Mouse (Mus musculus) liver, postnatal 0 days (tissue): ENCODE measurements around the gene Slc11a1. TPM values are rescaled to one million over a fixed set of nuclear protein-coding genes. Genes with fewer than 3 reads are reported as not detected.

ENCODE experiments used
- ATAC-seq: fragments of 200-750 bp; cut with Nextera tagmentation; 2 replicates; pipeline ENCODE4 v1.8.0; 2017; ENCODE audit warnings: mild to moderate bottlenecking, moderate library complexity
- DNase-seq: peaks from one replicate; pipeline ENCODE4 v3.0.0-alpha.2; 2016
- H3K27ac ChIP-seq: fragments of 300-500 bp; sonication (generic); 2 replicates; pipeline ENCODE4 v1.5.1; 2014; ENCODE audit warnings: antibody characterized with exemption, moderate library complexity, mild to moderate bottlenecking, low read depth
- H3K27me3 ChIP-seq: fragments of 300-500 bp; sonication (generic); 2 replicates; pipeline ENCODE4 v1.6.1; 2014; ENCODE audit warnings: low read length, control low read depth, mixed read lengths; ENCODE audit not compliant: insufficient read depth
- H3K36me3 ChIP-seq: fragments of 300-500 bp; sonication (generic); replicated peaks from 2 replicates; pipeline ENCODE4 v1.6.1; 2014; ENCODE audit warnings: mild to moderate bottlenecking, control low read depth, low read length, moderate library complexity, mixed read lengths; ENCODE audit not compliant: insufficient read depth
- H3K4me1 ChIP-seq: fragments of 300-500 bp; sonication (generic); 2 replicates; pipeline ENCODE4 v1.6.1; 2014; ENCODE audit warnings: antibody characterized with exemption, mild to moderate bottlenecking, control low read depth; ENCODE audit not compliant: insufficient read depth
- H3K4me2 ChIP-seq: fragments of 300-500 bp; sonication (generic); 2 replicates; pipeline ENCODE4 v1.6.1; 2014; ENCODE audit warnings: low read depth, mild to moderate bottlenecking, low read length, moderate library complexity, mixed read lengths
- H3K4me3 ChIP-seq: fragments of 300-500 bp; sonication (generic); 2 replicates; pipeline ENCODE4 v1.5.1; 2014; ENCODE audit warnings: low read depth, low read length
- H3K9ac ChIP-seq: fragments of 300-500 bp; sonication (generic); replicated peaks from 2 replicates; pipeline ENCODE4 v1.6.1; 2014; ENCODE audit warnings: mild to moderate bottlenecking, moderate library complexity
- H3K9me3 ChIP-seq: fragments of 300-500 bp; sonication (generic); 2 replicates; pipeline ENCODE4 v1.6.1; 2016; ENCODE audit warnings: mild to moderate bottlenecking, control low read depth, low read length, mixed read lengths
- CTCF ChIP-seq: sonication (generic); IDR thresholded peaks from 2 replicates; pipeline ENCODE4 v1.5.1; 2016; ENCODE audit warnings: antibody characterized with exemption, low read depth
- EP300 ChIP-seq: IDR thresholded peaks from 2 replicates; pipeline ENCODE4 v1.6.1; 2016; ENCODE audit warnings: antibody characterized with exemption, low read depth, mild to moderate bottlenecking
- WGBS: fragments of 180-500 bp; shearing (Covaris S2); extraction: QIAGEN DNeasy Blood & Tissue Kit; methylation state at CpG from one replicate; pipeline ENCODE4 v1.1.7; 2014; ENCODE audit not compliant: insufficient replicate concordance; 5-methylcytosine and 5-hydroxymethylcytosine counted together
- microRNA counts: library from miRNA; unstranded; fragments of <30 nt; microRNA quantifications from one replicate; lab custom pipeline; 2015
- microRNA-seq: library from miRNA; unstranded; fragments of <30 nt; microRNA quantifications from one replicate; pipeline ENCODE4, GENCODE M21; 2016
- polyA plus RNA-seq: library from polyadenylated mRNA; unstranded; fragments of >200 nt; fragmentation: Nextera tagmentation; extraction: Ambion mirVana; gene quantifications from 2 replicates; pipeline ENCODE4 v1.2.1, GENCODE M21; 2015

Slc11a1 gene
- polyA plus RNA-seq, 1 experiment from 2014 or later: 15.1 TPM

DNA sequence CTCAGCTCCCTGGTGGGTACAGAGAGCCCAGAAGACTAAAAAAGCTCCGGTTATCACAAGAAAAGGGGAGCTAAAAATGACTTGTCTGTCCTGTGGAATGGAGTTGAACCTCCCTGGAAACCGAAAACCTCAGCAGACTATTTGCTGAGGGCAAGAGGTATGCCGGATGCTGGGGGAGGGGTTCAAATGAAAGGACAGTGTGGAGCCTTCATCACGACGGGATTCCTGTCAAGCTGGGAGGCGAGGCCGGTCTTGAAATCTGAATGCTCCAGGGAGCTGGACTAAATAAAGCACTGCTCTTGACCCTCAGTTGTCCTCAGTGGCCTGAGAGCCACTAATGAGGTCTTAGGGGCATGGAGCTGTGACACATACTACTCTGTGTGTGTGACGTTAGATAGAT, 48.2 kb downstream of the Slc11a1 start:
- H3K27ac ChIP-seq: no peak overlapping the region
- no peaks in the 10 kb centered on the region for H3K9me3 ChIP-seq
- H3K4me3 ChIP-seq: no peak overlapping the region
- no peak for TF ChIP-seq EP300
- TF ChIP-seq CTCF: no peak
- WGBS: 62% methylated on average over 8 of the region's 8 CpGs
- no peak overlapping the region for H3K4me2 ChIP-seq
- no peaks in the 10 kb centered on the region for H3K36me3 ChIP-seq
- no peaks in the 10 kb centered on the region for H3K27me3 ChIP-seq
- ATAC-seq: no peak
- H3K4me1 ChIP-seq: no peaks in the 10 kb centered on the region
- H3K9ac ChIP-seq: no peak overlapping the region
- no peak for DNase-seq

DNA sequence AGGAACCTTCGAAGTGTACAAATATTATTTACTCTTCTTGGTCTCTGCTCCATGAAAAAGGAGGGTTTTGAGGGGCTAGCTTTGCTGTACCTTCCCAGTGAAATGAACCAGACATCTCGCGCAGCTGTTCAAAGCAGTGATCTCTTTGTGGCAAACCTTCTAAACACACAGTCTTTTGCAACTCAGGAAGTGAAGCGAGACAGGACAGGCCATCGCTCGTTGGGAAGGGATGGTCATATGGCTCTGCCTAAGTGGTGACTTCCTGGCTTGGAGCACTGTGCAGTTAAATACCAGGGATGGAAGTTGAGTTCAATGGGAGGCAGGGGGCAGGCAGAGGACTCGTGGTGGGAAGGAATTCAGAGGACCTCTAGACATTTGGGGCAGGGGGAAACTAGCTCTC, 50.9 kb downstream of the Slc11a1 start:
- WGBS: 26% methylated on average over 7 of the region's 7 CpGs

DNA sequence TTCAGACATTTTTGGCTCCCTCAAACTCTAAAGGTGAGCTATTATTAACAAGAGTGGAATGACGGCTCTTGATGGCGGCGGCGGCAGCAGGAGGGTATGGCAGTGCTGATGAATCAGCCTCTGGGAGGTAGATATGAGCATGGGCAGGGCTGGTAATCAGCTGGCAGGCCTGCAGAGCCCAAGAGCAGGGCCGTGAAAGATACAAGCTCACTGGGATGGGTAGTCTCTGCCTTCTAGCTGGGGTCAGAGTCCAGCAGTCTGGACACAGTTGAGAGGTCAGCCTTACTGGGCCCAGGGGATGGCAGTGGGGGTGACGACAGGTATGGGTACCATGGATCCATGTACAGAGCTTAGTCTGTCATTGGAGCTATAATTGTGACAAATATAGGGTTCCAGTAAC, 58.2 kb downstream of the Slc11a1 start:
- peaks cover 24% of the 10 kb centered on the region for H3K4me1 ChIP-seq
- TF ChIP-seq EP300 (no peak), CTCF (no peak)
- no peak overlapping the region for H3K4me3 ChIP-seq
- H3K9ac ChIP-seq: no peak overlapping the region
- no peak for DNase-seq
- no peak for ATAC-seq
- no peak overlapping the region for H3K27ac ChIP-seq
- no peaks in the 10 kb centered on the region for H3K27me3 ChIP-seq
- peaks cover 20% of the 10 kb centered on the region for H3K36me3 ChIP-seq
- no peak overlapping the region for H3K4me2 ChIP-seq
- H3K9me3 ChIP-seq: no peaks in the 10 kb centered on the region
- WGBS: 82% methylated on average over 6 of the region's 6 CpGs

More for the DNA sequence above, 50.9 kb downstream of the Slc11a1 start:
- H3K9me3 ChIP-seq: no peaks in the 10 kb centered on the region
- H3K27me3 ChIP-seq: no peaks in the 10 kb centered on the region
- H3K36me3 ChIP-seq: no peaks in the 10 kb centered on the region
- no peak overlapping the region for H3K4me2 ChIP-seq
- no peak overlapping the region for H3K4me3 ChIP-seq
- no peak overlapping the region for H3K9ac ChIP-seq
- ATAC-seq: no peak
- no peak overlapping the region for H3K27ac ChIP-seq
- DNase-seq: no peak
- TF ChIP-seq EP300 (no peak), CTCF (no peak)
- 0 out of 2 replicates have a peak, but pooled peaks cover 3% of the 10 kb centered on the region for H3K4me1 ChIP-seq

DNA sequence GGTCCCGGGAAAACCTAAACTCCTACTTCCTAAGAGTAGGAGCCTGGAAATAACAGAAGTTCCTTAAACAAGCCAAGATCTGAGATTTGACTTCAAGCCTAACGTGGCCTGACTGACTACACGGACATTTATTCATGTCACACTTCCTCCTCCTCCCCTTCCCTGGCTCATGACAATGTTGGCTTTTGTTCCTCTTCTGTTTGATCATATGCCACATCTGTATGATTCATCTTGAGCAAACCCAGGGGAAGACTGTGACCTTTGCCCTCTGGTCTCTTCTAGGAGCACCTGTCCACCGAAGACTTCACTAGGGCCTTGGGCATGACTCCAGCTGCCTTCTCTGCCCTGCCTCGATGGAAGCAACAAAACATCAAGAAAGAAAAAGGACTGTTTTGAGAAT, 59.6 kb downstream of the Slc11a1 start:
- Histone ChIP-seq H3K9me3 (no peaks in the 10 kb centered on the region), H3K4me3 (no peak overlapping the region), H3K9ac (no peak overlapping the region), H3K27me3 (no peaks in the 10 kb centered on the region), H3K4me2 (no peak overlapping the region), H3K4me1 (peaks cover 23% of the 10 kb centered on the region), H3K36me3 (peaks cover 32% of the 10 kb centered on the region), H3K27ac (0 out of 2 replicates have a peak overlapping the region, but pooled peaks have one; percentile 35)
- ATAC-seq (no peak), DNase-seq (no peak)
- 62% methylated on average over 5 of the region's 5 CpGs for WGBS
- TF ChIP-seq EP300: no peak
- no peak for TF ChIP-seq CTCF

DNA sequence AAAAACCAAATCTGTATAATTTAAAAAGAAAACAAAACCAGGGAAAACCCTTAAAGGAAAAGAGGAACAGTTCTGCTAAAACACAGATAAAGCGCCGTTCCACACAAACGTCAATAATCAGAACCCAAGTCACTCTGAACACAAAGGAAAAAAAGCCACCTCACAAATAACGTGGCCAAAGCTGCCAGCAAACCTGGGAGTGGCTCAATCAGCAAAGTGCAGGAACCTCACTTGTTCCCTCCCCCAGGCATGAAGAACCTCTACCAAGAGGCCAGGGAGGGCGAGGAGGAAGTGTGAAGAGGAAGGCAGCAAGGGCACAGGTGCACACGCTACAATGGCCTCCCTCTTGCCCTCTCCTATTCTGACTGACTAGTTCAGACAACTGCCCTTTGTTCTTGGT, 60.6 kb downstream of the Slc11a1 start:
- H3K36me3 ChIP-seq: peaks cover 38% of the 10 kb centered on the region

More for the DNA sequence above, 60.6 kb downstream of the Slc11a1 start:
- no peaks in the 10 kb centered on the region for H3K27me3 ChIP-seq
- TF ChIP-seq CTCF (no peak), EP300 (no peak)
- peak; percentile 47; the same call in 1 of the 2 replicates for ATAC-seq
- H3K4me3 ChIP-seq: no peak overlapping the region
- no peaks in the 10 kb centered on the region for H3K9me3 ChIP-seq
- DNase-seq: no peak
- no peak overlapping the region for H3K9ac ChIP-seq
- whole genome bisulfite sequencing: 28% methylated on average over 6 of the region's 6 CpGs
- H3K4me2 ChIP-seq: no peak overlapping the region
- H3K4me1 ChIP-seq: peaks cover 22% of the 10 kb centered on the region
- peak overlapping the region; percentile 49; the same call in 1 of the 2 replicates for H3K27ac ChIP-seq

MicroRNAs encoded within 50 kb of the gene (microRNA counts, 519-probe panel; counts per million panel counts)
- microRNA mmu-miR-26b (lab: Ali Mortazavi, UCI): 6,687 counts per million, percentile 79 among the panel's probes with 10 or more counts

Small RNAs within 50 kb of the gene (microRNA-seq; reads per million reads assigned to microRNA genes)
- 67,944 reads per million, percentile 100 among the genes with 10 or more reads in this experiment for gene Mir26b

Other genes starting within 250 kb of the Slc11a1 start
- gene Rufy4, start 249.7 kb upstream of the Slc11a1 start, polyA plus RNA-seq: 0.20 TPM in 1 of 2 replicates, not detected in the other
- gene Cxcr2, start 221.2 kb upstream of the Slc11a1 start, polyA plus RNA-seq: 2.5 and 3.2 TPM in 2 replicates
- gene Cxcr1, start 180.6 kb upstream of the Slc11a1 start, polyA plus RNA-seq: not detected in 2 replicates
- 238 and 254 TPM in 2 replicates for gene Arpc2, start 139.1 kb upstream of the Slc11a1 start, polyA plus RNA-seq
- 0.20 and 0.22 TPM in 2 replicates for gene Gpbar1, start 96.6 kb upstream of the Slc11a1 start, polyA plus RNA-seq
- 105 and 109 TPM in 2 replicates for gene Aamp, start 90.5 kb upstream of the Slc11a1 start, polyA plus RNA-seq
- gene Pnkd, start 90.3 kb upstream of the Slc11a1 start, polyA plus RNA-seq: 46.7 and 50.0 TPM in 2 replicates
- 18.5 and 18.7 TPM in 2 replicates for gene Tmbim1, start 69.6 kb upstream of the Slc11a1 start, polyA plus RNA-seq
- 0.11 TPM in 1 of 2 replicates, not detected in the other for gene Catip, start 13.1 kb upstream of the Slc11a1 start, polyA plus RNA-seq
- gene Ctdsp1, start 16.3 kb downstream of the Slc11a1 start, polyA plus RNA-seq: 40.0 and 40.4 TPM in 2 replicates
- gene Vil1, start 34.2 kb downstream of the Slc11a1 start, polyA plus RNA-seq: 0.13 and 0.19 TPM in 2 replicates
- 23.2 and 23.3 TPM in 2 replicates for gene Cnot9, start 130.9 kb downstream of the Slc11a1 start, polyA plus RNA-seq
- 0.20 and 0.28 TPM in 2 replicates for gene Plcd4, start 167.7 kb downstream of the Slc11a1 start, polyA plus RNA-seq
- 4.9 and 5.4 TPM in 2 replicates for gene Usp37, start 169.1 kb downstream of the Slc11a1 start, polyA plus RNA-seq
- 0.77 and 1.1 TPM in 2 replicates for gene Zfp142, start 213.1 kb downstream of the Slc11a1 start, polyA plus RNA-seq
- gene Bcs1l, start 213.1 kb downstream of the Slc11a1 start, polyA plus RNA-seq: 5.2 and 5.8 TPM in 2 replicates
- gene Rnf25, start 226.2 kb downstream of the Slc11a1 start, polyA plus RNA-seq: 10.8 and 11.1 TPM in 2 replicates
- 0.30 and 0.32 TPM in 2 replicates for gene Stk36, start 226.2 kb downstream of the Slc11a1 start, polyA plus RNA-seq